Mouse (Mus musculus) liver, adult 2 months (tissue): ENCODE data around the gene Mfsd1.

Source experiments
- CTCF ChIP-seq: fragments of 200-500 bp; IDR thresholded peaks from 2 replicates; pipeline ENCODE4 v1.5.1; 2011; ENCODE audit warnings: low read depth, low read length, control low read depth
- POLR2A ChIP-seq: fragments of 200-500 bp; IDR thresholded peaks from 2 replicates; pipeline ENCODE4 v1.6.1; 2011; ENCODE audit warnings: low read length, control low read depth; ENCODE audit not compliant: insufficient read depth; ENCODE audit errors: extremely low read depth

- TF ChIP-seq POLR2A (no peak), CTCF (no peak)
Measured at GRCm38 (mm10) chr3:67557718-67558354, 24.7 kb upstream of the Mfsd1 start.
